Mouse (Mus musculus): ENCODE measurements around the gene Rccd1.

Gene Rccd1

GRCm38 (mm10) chr7:80252886-80253285 lies 71.4 kb downstream of the Rccd1 start:
- DNase-seq = no peak

GRCm38 (mm10) chr7:80252437-80252836 lies 71.8 kb downstream of the Rccd1 start:
- DNase-seq = no peak

- no peak for DNase-seq
These were observed 77.4 kb downstream of the Rccd1 start for GRCm38 (mm10) chr7:80246859-80247258.

- DNase-seq = peak; percentile 94
These were observed 78.0 kb downstream of the Rccd1 start, which contains the start of gene Ttll13 for GRCm38 (mm10) chr7:80246148-80246721. Gene Ttll13, plus strand, starts transcription at chr7:80246376.

GRCm38 (mm10) chr7:80244851-80245250 lies 79.4 kb downstream of the Rccd1 start:
- DNase-seq = no peak

Measured in right cerebral cortex, postnatal 25 days (tissue).